Mouse (Mus musculus) T-helper 17 cell (primary cell): ENCODE data around the gene Nek5.
"Not testable (repeated sequence)": the region's sequence is repeated elsewhere in the genome, so short reads cannot be mapped to it uniquely, and the experiment has no call there.

Experiments used
- in situ Hi-C, 2 experiments: fragments of 300-600 bp; cut with MboI, MseI; formaldehyde crosslinking; loops; 1 replicate in 1 of 2; 2 replicates in 1 of 2; pipeline ENCODE4 v1.15.1; 2025; ENCODE audit warnings: high pct_unique_total_duplicates in 2 of 2

Nek5 gene

DNA sequence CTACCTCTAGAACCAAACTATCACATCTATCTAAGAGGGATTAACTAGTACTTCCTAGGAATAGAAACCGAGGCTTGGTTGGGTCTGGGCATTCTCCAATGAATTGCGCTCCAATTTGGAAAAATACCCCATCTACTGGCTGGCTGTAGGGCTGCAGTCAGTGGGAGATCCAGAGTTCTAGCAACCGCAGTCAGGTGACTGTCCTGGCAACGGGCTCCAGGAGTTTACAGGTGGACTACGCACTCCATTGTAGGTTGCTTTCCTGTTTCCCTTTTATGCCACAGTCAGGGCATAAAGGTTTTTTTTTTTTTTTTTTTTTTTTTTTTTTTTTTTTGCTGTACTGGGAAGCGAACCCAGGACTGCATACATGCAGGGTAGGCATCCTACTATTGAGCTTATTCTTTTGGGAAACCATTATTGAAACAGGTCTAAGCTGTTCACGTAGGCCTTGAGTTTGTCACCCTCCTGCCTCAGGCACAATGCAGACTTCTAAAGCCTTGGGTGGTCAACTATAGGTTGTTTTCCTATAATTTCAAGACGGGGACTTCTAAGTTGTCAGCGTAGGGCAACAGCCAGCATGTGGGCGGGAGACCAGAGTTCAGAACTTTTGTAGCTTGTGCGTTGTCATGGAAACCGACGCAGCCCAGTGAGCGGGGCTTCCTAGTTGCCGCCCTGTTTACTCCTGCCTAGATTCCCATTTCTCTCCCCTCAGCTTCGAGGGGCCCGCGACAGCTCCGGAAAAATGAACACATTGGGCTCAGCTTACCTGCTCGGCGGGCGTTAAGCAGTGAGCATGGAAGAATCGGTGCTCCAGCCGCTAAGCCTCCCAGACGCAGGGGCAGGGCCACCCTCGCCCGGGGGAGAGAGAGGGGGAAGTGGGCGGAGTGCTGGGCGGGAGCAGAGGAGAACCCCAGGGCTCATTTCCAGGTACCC lies at the start of gene Nek5:
TSS of gene Nek5 (minus strand) at position 834 of the 933 bp plus-strand sequence.
- in situ Hi-C loops = loop anchor here in 1 of 2 experiments (5.0 kb wide), 1 partner anchor 67 kb away; no protein-coding TSS in a partner anchor

DNA sequence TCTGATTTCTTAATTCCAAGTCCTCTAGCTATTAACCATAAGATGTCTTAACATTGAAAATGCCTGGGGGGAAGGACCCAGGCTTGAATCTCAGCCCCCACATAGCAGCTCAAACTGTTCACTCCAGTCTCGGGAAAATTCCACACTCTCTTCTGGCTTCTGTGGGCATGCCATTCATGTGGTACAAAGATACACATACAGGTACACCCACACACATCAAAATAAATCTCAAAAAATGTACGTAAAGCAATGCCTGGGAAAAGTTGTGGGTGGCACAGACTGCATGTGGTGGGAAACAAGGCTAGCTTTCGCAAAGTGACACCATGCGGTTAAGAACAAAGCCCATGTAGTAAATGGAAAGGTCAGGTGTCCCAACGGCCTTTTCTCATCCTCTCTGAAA lies 44.3 kb upstream of the Nek5 start:
- in situ Hi-C loops = no loop called here

DNA sequence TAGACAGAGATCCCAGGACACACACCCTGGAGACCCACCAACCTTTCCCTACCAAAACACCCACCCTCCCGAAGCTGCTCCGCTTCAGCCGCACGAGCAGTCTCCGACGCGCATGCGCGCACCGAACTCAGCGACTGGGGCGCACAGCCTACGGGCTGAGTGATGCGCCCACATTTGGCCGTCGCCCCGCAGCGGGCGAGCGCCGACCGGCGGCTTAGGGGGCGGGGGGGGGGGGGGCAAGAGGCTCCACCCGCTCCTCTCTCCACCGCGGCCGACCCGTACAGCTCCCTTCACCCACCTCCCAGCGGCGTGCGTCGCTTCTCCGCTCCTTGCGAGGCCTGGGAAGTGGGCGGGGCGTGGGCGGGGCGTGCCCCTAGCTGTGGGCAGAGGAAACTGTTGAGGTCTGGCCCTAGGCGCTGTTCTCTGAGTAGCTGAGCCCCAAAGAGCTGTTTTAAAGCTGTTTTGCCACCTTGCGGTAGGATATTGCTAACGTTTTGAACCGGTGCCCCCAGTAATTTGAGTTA lies 41.3 kb upstream of the Nek5 start, which contains the start of gene Nek3:
TSS of gene Nek3 (minus strand) at position 356 of the 524 bp plus-strand sequence.
- in situ Hi-C loops = no loop called here

DNA sequence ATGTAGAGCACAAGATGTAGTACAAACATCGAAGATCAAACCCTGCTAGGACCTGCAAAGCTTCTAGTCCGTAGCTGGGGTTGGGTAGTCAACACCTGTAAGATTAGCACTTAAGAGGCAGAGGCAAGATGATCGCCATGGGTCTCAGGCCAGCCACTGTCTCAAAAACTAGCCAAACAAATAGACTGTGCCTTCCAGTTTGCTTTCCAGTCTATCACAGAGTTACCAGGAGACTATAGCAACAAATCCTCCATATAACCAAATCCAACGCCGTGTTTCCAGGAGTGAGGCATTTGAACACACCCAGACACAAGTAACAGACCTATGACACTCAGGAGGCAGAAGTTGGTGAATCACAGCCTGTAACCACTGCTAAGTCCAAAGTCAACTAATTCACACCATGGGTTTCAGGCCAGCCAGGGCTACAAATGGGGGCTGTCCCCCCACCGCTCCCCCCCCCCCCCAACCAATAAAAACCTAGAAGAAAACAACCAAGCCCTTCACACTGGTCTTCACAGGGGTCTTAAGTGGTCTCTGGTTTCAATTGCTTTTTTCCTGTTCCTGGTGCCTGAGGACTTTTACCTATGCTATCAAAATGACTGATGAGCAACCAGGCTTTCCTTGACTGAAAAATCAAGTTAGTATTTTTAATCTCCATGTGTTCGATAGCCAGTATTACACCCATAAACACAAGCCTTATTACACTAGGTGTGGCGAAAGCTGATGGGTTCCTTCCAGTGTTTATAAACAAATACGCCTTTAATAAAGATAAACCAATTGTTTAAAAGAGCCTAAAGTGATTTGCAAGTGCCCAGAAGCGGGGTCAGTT lies 40.6 kb upstream of the Nek5 start:
- in situ Hi-C loops = no loop called here

DNA sequence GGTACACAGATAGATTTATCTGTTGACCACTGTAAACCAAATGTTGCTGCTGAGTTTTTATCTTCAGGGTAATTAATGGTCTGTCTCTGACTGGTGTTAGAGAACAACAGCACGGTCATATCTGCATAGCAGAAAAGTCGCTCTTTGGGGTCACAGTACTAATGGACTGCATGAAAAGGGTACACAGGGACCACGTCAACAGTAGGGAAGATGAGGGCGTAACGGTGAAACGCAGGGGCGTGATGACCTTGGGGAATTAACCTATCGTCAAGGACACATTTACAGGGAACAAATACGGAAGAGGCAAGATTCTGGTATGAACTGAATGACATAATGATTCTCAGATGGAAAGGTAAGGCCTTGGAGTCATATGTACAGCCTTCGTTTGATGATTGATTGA lies 39.6 kb upstream of the Nek5 start:
- in situ Hi-C loops = no loop called here

DNA sequence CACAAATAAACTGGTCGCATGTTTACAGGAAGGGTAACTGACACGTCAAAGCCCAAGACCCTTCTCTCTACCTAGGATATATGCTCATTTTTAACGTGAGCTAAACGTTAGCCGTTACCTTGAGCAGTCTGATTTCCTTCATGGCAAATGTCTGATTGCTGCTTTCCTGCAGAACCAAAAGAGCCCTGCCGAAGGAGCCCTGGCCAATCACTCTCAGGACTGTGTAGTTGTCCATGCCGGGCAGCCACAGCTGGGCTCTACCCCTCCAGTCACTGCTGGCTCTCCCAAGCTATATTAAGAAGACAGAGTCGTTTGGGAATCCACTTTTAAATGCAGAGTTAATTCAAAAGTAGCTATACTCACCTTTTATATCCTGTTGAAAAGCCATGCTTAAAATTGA lies 37.4 kb upstream of the Nek5 start:
- in situ Hi-C loops = no loop called here

DNA sequence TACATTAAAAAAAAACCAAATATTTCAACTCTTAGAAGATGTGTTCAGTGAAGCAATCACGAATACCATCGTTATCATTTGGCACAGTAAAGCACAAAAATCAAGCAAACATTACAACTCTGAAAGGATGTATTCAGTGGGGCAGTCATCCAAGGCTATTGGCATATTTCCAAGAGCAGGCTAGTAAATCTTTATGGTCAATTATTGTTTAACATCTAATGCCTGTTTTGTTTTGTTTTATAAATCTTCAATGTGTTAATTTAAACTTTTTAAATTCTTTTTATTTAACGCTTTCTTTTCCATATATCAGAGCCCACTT lies 25.5 kb upstream of the Nek5 start:
- in situ Hi-C loops = no loop called here

DNA sequence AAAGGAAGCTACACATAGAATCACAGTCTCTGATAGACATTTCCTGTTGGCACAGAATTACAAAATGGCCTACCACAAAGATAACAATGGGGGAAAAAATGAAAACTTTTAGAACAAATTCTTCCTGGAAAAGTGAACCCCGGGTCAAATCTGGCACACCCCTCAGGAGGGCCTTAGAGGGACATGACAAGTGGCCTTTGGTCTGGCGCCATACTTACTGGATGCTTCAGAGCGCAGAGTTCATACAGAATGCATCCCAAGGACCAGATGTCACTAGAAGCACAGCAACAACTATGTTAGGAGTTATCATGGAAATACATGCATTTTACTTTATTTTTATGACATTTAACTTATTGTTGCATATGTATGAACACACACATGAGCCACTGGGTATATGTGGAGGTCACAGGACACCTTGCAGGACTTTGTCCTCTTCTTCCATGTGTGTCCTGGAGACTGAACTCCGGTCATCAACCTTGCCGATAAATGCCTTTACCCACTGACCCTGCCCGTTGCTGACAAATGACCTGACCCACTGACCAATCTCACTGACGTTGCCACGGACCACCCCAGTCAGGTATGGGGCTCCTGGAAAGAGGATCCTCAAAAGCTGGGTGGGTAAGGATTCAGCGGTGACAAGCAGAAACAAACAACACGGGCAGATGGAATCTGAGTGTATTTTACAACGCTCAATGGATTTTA lies 24.9 kb upstream of the Nek5 start:
- in situ Hi-C loops = no loop called here

DNA sequence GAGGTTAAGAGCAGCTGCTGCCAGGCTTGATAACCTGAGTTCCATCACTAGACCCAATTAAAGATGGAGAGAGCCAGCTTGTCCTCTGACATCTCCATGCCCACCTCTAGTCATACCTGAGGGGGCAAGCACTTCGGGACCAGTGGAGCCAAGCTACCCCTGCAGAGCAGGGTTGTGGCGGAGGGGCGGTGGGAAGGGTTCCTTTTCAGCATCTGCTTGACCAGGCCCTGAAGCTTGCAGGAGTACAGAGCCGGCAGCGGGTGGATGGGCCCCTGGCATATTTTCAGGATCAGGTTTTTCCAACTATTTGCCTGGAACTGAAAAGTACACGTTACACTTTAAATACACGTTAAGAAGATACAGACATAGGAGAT lies 23.5 kb upstream of the Nek5 start:
- in situ Hi-C loops = no loop called here

DNA sequence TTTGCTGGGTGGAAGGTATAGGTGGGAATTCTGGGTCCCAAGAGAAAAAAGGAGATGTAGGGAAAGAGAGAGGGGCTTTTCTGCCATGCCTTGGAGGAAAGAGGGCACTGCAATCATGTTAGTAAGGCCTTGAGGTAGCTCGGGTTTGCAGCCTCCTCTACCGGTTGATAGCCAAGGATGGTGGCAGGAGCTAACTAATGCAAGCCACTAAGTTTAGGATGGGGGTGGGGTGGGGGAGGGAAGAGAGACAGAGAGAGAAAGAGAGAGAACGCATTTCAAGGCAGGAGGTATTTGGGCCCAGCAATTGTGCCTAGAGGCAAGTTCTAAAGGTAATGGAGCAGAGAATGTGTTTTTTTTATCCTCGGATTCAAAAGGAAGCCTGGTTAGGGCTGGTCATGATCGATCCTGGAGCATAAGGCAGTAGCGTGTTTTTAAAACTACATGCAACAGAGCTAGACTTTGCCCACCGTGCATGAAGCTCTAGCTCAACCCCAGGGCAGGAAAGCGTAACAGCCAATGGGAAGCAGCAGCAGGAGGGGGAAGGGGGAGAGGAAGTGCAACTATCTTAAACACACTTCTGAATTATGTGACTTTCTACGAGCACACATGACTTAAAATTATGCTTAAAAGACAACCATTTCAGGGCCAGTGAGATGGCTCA lies 23.0 kb upstream of the Nek5 start:
- in situ Hi-C loops = no loop called here

DNA sequence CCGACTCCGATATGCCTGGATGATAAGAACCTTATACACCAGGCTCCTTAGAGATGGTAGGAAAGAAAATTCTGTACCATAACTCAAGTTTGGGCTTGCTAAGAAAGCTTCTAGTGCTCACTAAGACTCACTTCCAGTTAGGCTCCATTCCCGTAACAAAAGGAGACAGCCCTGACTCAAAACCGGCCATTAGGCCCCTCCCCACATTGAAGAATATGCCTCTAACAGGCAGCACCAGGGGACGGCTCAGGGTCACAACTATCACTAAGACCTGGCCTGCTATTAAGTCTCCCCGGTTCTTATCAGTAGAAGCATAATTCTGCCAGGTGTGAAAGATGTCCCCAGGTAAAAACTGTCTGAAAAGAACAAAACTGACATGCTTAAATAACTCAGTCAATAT lies 21.0 kb upstream of the Nek5 start:
- in situ Hi-C loops = no loop called here

DNA sequence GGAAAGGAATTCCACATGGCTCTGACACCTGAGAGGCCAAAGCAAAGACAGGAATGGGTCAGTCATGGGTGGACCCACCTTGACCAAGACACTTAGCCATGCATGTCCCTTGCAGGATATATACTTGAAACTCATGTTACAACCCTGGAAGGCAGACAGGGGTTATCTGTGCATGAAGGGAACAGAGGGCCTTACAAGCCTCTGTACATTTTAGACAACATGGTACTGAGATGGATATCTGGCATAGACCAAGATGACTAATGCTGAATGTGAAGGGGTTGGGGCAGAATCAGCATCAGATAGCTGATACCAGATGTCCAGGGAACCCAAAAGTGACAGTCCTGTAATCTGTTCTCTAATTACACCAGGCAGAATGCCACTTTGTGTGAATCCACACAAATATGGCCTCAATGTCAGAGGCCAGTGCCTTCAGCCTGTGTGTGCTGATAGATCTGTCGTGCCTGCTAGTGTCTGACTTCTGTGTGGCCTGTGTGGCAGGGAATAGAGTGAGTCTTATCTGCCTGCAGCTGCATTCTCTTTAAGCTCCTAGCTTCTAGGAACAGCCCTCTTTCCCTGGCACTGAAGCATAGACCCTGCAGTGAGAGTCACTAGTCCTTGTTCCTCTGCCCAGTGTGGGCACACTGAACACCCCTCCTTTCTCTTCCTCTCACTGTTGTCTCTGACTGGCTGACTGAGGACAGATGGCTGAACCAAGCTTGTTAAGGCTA lies 19.1 kb upstream of the Nek5 start:
- in situ Hi-C loops = no loop called here

DNA sequence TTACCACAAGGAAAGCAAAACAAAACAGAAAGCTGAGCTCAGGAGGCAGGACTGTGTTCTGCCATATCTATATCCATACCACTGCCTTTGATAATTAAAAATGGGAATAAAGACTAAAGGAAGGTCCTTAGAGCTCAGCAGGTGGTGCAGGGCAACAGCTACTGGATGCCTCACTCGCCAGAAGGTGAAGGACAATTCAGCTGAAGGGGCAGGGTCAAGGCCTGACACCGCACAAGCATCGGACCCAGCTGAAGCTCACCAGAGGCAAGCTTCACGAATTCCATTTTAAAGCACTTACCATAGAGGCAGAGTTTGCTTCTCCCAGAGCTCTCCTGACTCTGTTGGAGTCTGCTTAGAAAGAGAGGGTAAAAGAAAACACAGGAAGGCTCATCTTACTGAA lies 17.7 kb upstream of the Nek5 start:
- in situ Hi-C loops = no loop called here

DNA sequence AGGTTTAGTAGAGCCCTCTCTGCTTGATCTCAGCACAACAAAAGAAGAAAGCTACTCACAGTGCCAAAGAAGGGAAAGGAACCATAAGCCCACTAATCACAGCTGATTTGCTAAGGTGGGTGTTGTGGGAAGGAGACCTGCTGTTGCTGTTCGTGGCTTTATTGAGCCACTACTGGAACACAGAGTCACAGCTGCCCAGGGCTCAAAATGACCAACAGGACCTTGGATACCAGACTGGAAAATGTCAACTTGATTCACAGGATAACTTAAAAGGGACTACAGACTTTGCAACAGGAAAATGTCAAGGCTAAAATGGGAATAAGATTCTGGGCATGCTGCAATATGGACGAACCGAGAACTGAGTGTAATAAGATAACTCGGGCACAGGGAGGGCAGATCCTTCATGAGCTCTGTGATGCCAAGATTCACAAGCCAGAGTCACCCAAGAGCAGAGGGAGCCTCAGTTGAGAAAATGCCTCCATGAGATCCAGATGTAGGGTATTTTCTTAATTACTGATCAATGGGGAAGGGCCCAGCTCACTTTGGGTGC lies 17.1 kb upstream of the Nek5 start:
- in situ Hi-C loops = no loop called here

DNA sequence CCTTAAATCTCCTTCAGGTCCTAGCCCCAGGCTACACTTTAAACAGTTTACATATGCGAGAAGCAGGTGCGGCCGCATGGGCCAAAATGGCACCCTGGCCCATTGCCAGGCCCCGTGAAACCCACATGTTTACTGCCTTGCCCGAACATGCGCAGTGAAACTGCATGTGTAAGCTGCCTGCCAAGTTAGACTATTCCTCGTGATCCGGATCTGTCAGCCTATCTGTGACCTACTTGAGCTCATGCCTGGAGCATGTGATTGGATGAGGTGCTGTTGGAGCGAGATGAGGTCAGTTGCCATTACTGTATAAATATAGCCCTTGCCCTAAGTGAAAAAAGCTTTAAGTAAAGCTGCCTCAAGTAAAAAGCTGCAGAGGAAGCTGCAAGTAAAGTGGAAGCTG lies 11.6 kb upstream of the Nek5 start:
- in situ Hi-C loops = not testable (repeated sequence)

DNA sequence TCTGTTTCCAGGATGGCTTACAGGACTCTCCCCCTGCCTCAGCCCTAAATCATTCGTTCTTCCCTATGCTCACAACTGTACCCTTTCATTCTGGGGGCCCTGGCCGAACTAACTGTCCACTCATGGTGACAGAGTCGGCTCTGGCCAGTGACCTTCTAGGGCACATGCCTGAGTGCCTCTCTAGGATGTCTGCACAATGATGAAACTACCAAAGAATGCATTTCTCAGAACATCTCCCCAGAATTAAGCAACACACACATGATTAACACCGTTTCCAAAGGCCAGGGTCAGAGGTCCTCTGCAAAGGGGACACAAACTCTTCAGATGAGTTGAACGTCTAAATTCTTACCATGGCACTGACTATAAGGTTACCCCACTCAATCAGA lies 9.9 kb upstream of the Nek5 start:
- in situ Hi-C loops = no loop called here

DNA sequence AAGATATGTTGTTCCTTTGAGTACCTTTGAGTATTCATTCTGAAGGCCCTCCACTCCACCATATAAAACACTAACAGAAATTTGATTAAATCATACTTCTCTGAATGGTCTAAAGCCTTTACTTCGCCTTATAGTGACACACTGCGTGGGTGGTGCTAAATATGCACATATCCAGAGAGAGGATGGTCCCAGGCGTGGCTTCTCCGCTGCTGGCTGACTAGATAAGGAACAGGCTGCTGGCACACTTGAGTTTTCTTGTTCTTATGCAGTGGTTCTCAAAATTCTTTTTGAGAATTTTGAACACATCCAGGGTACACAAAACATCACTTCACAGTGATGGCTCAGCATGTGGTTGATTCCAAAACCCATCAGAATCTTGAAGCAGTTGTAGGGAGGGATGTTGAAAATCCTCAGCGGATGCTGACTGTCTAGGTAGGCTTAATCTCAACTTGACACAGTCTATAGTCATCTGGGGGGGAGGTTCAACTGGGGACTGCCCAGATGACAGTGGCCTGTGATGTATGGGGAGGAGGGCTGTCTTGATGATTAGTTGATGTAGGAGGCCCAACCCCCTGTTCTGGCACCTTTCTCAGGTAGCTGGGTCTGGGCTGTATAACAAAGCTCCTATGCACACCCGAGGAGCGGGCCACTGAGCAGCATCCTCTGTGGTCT lies 9.4 kb upstream of the Nek5 start:
- in situ Hi-C loops = no loop called here

DNA sequence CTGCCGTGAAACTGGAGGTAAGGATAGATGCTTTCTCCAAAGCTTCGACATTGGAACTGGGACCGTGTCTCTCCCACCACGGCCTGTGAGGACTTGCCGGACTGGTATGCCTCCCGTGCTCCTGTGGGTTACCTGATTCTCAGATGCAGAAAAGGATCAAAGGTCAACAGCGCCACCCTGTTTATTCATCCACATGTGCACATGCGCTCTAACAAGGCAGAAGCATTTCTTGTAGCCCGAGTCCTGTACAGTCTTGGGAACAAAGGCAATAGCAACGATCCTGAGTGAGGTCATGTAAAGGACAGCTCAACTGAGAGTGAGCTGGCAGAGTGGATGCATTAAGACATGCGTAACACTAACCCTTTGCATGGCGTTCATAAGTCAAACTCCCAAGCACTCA lies 7.2 kb upstream of the Nek5 start:
- in situ Hi-C loops = no loop called here

DNA sequence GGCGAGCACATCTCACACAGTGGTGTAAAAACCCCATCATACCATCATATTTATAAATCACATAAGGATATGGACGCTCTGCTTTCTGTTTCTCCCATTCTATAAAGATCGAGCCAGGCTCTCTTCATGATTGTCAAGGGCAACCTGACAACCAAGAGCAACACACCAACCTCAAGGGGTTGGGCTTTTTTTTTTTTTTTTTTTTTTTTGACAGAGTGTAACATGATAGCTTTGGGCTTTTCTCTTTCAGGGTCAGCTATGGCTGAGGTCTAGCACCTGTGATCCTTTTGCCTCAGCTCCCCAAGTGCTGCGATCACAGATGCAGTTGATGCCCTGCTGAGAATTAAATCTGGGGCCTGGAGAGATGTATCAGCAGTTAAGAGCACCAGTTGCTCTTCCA lies 17.8 kb downstream of the Nek5 start:
- in situ Hi-C loops = no loop called here

DNA sequence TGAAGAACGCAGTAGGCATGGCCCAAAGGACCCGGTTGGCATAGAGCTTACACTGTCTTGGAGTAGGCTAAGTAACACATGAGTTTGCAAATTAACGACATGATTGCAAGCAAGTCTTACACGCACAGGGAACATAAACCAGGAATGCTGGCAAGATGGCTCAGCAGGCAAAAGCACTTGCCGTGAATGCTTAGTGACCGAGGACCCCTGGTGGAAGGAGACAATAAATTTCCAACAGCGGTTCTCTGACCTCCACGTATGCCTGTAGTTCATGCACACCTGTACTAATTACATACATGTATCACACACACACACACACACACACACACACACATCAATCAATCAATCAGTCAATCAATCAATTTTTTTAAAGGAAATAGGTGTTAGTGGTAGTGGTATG lies 33.3 kb downstream of the Nek5 start:
- in situ Hi-C loops = no loop called here
